Mouse (Mus musculus) E14TG2a.4 (cell line): Measurements from ENCODE around the gene Gpm6b.

Experiments used
- CTCF ChIP-seq: conservative IDR thresholded peaks from 2 replicates; pipeline ENCODE4 v1.5.1; 2014; ENCODE audit warnings: low read length
- POU5F1 ChIP-seq: IDR thresholded peaks from 2 replicates; pipeline ENCODE4 v1.6.1; 2014; ENCODE audit warnings: low read length, borderline replicate concordance

- TF ChIP-seq CTCF, result no peak
- TF ChIP-seq POU5F1, result no peak
Measured at GRCm38 (mm10) chrX:166407865-166408264, 169.2 kb downstream of the Gpm6b start.
